Mouse (Mus musculus): Measurements from ENCODE around the gene Nipa2. TPM values are rescaled to one million over a fixed set of nuclear protein-coding genes. Genes with fewer than 3 reads are reported as not detected.
"Not testable (repeated sequence)": the region's sequence is repeated elsewhere in the genome, so short reads cannot be mapped to it uniquely, and the experiment has no call there.

Nipa2 gene
- polyA plus RNA-seq, 1 experiment from 2014 or later, result 43.4 TPM

DNA sequence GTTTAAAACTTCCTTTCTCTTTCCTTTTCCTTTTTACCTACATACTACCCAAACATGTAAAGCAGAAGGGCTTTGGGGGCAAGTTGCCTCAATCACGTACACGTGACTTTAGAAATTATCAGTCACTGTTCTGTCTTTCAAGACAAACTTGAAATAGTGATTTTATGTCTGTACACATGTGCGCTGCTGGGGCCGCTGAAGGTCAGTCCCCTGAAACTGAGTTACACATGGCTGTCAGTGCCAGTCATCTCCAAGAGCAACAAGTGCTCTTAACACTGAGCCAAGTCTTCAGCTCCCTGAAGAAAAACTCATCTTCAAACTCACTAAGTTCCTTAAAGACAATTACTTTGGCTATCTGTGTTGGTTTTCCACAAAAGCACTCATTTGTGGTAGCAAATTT is 4.4 kb downstream of the Nipa2 start:
- Histone ChIP-seq H3K27me3 (ENCODE audit: insufficient read depth, low read length) (no peaks in the 10 kb centered on the region), H3K9ac (ENCODE audit: low read depth, low read length) (no peak overlapping the region), H3K36me3 (ENCODE audit: insufficient read depth, low read length) (0 out of 2 replicates have a peak, but pooled peaks cover 7% of the 10 kb centered on the region), H3K27ac (no peak overlapping the region), H3K4me3 (replicated peaks; ENCODE audit: low read depth, low read length) (no peak overlapping the region), H3K4me1 (replicated peaks; ENCODE audit: insufficient read depth, low read length) (no peaks in the 10 kb centered on the region), H3K9me3 (replicated peaks; ENCODE audit: low read length) (no peaks in the 10 kb centered on the region), H3K4me2 (ENCODE audit: low read length) (no peak overlapping the region)
- DNase-seq (ENCODE audit: low spot score) (no peak), ATAC-seq (replicated peaks; ENCODE audit: low FRiP score, low read depth) (no peak)
- TF ChIP-seq CTCF (IDR thresholded peaks at IDR 0.05; ENCODE audit: low read depth), result no peak
- 93% methylated on average over 4 of the region's 4 CpGs for WGBS

DNA sequence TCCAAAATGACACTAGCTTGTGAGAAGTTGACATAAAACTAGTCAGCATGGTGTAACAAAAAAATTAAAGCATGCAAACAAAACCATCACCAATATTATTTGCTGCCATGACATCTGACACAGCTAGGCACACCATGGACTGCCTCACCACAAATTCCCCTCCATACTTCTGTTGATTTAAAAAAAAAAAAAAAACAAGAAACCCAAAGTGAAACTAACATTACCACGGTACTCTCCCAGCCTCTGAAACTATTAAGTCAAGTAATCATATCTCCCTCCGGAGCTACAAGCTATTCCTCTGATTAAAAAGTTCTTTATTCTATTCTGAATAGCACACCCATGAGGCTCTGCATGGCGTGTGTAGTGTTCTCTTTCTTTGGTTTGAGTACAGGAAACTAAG is 5.1 kb downstream of the Nipa2 start:
- no peaks in the 10 kb centered on the region for H3K4me1 ChIP-seq (replicated peaks; ENCODE audit: insufficient read depth, low read length)
- H3K9me3 ChIP-seq (replicated peaks; ENCODE audit: low read length), result no peaks in the 10 kb centered on the region
- TF ChIP-seq CTCF (IDR thresholded peaks at IDR 0.05; ENCODE audit: low read depth), result no peak
- H3K9ac ChIP-seq (ENCODE audit: low read depth, low read length), result no peak overlapping the region
- H3K27me3 ChIP-seq (ENCODE audit: insufficient read depth, low read length), result no peaks in the 10 kb centered on the region
- ATAC-seq (replicated peaks; ENCODE audit: low FRiP score, low read depth) (no peak), DNase-seq (ENCODE audit: low spot score) (no peak)
- H3K27ac ChIP-seq, result no peak overlapping the region
- WGBS, result 97% methylated on average over 3 of the region's 3 CpGs
- H3K36me3 ChIP-seq (ENCODE audit: insufficient read depth, low read length), result 0 out of 2 replicates have a peak, but pooled peaks cover 7% of the 10 kb centered on the region
- no peak overlapping the region for H3K4me3 ChIP-seq (replicated peaks; ENCODE audit: low read depth, low read length)
- no peak overlapping the region for H3K4me2 ChIP-seq (ENCODE audit: low read length)

DNA sequence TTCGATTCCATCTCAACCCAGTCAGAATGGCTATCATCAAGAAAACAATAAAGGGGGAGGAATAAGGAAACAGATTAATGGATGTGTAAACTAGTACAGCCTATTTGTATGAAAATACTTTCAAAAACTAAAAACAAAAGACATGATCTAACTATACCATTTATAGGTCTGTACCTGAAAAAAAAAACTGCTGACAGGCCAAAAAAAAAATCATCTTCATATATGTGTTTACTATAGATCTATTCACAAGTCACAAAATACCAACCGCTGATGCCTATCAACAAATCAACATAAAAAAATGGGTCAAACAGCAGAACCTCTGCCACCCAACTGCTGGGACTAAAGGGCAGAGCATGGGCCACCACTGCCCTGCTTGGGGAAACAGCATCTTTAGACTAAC is 6.2 kb downstream of the Nipa2 start:
- 98% methylated on average over 2 of the region's 2 CpGs for WGBS
- Histone ChIP-seq H3K9me3 (replicated peaks; ENCODE audit: low read length) (no peaks in the 10 kb centered on the region), H3K4me3 (replicated peaks; ENCODE audit: low read depth, low read length) (no peak overlapping the region), H3K4me2 (ENCODE audit: low read length) (no peak overlapping the region), H3K27me3 (ENCODE audit: insufficient read depth, low read length) (no peaks in the 10 kb centered on the region), H3K36me3 (ENCODE audit: insufficient read depth, low read length) (0 out of 2 replicates have a peak, but pooled peaks cover 7% of the 10 kb centered on the region), H3K4me1 (replicated peaks; ENCODE audit: insufficient read depth, low read length) (no peaks in the 10 kb centered on the region), H3K9ac (ENCODE audit: low read depth, low read length) (no peak overlapping the region), H3K27ac (no peak overlapping the region)
- ATAC-seq (replicated peaks; ENCODE audit: low FRiP score, low read depth) (no peak), DNase-seq (ENCODE audit: low spot score) (no peak)
- no peak for TF ChIP-seq CTCF (IDR thresholded peaks at IDR 0.05; ENCODE audit: low read depth)

DNA sequence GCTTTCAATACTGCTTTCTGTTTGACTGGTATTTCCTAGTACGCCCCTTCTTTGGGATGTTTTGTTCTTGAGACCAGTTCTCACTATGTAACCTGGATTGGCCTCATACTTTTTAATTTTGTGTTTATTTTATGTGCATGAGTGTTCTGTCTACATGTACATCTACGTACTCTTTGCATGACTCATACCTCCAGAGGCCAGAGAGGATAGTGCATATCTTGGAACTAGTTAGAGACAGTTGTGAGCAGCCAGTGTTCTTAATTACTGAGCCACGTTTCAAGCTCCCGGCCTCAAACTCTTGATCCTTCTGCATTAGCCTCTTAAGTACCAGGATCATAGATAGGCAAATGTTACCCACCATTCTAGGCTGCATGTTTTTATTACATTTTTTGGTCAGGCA is 23.9 kb downstream of the Nipa2 start:
- DNase-seq (ENCODE audit: low spot score), result no peak
- 88% methylated on average over 4 of the region's 4 CpGs for WGBS

DNA sequence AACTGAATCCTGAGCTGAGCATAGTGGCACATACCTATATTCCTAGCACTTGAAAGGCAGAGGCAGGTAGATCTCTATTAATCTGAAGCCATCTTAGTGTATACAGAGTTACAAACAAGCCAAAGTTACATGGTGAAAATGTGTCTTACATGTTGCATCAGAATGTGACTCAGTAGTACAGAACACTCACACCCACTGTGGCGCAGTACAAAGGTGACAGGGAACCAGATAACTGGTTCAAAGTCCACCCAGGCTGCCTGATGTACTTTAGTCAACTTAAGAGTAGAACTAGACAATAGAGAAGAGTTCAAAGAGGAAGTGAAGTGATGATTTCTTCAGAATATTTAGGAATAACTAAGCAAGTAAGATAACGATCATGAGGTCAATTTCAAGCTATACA is 27.3 kb downstream of the Nipa2 start:
- no peak overlapping the region for H3K4me3 ChIP-seq (replicated peaks; ENCODE audit: low read depth, low read length)
- no peak for TF ChIP-seq CTCF (IDR thresholded peaks at IDR 0.05; ENCODE audit: low read depth)
- ATAC-seq (replicated peaks; ENCODE audit: low FRiP score, low read depth), result no peak
- H3K4me1 ChIP-seq (replicated peaks; ENCODE audit: insufficient read depth, low read length), result no peaks in the 10 kb centered on the region
- no peak overlapping the region for H3K9ac ChIP-seq (ENCODE audit: low read depth, low read length)
- peaks cover 11% of the 10 kb centered on the region; the same call in 1 of the 2 replicates for H3K36me3 ChIP-seq (ENCODE audit: insufficient read depth, low read length)
- H3K27me3 ChIP-seq (ENCODE audit: insufficient read depth, low read length), result no peaks in the 10 kb centered on the region
- H3K4me2 ChIP-seq (ENCODE audit: low read length), result no peak overlapping the region
- no peak for DNase-seq (ENCODE audit: low spot score)
- H3K27ac ChIP-seq, result no peak overlapping the region
- WGBS, result 94% methylated on average over 2 of the region's 2 CpGs
- no peaks in the 10 kb centered on the region for H3K9me3 ChIP-seq (replicated peaks; ENCODE audit: low read length)

More for the DNA sequence above, 23.9 kb downstream of the Nipa2 start:
- Histone ChIP-seq H3K36me3 (ENCODE audit: insufficient read depth, low read length) (0 out of 2 replicates have a peak, but pooled peaks cover 6% of the 10 kb centered on the region), H3K9ac (ENCODE audit: low read depth, low read length) (no peak overlapping the region), H3K9me3 (replicated peaks; ENCODE audit: low read length) (no peaks in the 10 kb centered on the region), H3K4me1 (replicated peaks; ENCODE audit: insufficient read depth, low read length) (no peaks in the 10 kb centered on the region), H3K27me3 (ENCODE audit: insufficient read depth, low read length) (no peaks in the 10 kb centered on the region), H3K4me2 (ENCODE audit: low read length) (no peak overlapping the region), H3K27ac (no peak overlapping the region), H3K4me3 (replicated peaks; ENCODE audit: low read depth, low read length) (no peak overlapping the region)
- TF ChIP-seq CTCF (IDR thresholded peaks at IDR 0.05; ENCODE audit: low read depth), result no peak
- no peak for ATAC-seq (replicated peaks; ENCODE audit: low FRiP score, low read depth)

DNA sequence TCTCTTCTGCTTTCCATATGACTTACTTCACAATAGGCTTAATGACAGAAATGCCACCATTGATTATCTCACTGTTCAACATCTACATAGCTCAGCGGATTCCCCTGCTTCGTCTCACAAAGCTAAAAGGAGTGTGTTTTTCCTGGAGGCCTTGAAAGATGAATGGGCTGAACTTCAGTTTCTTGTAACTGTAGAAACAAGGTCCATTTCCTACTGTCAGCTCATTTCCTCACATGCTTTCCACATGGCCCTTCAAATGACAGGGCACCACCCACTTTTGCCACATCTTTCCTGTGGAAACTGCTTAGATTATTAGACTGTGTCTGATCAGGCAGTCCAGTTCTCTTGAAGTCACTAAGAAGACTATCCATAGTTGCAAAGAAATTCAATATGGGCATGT is 33.6 kb downstream of the Nipa2 start:
- Histone ChIP-seq H3K4me2 (ENCODE audit: low read length) (no peak overlapping the region), H3K27me3 (ENCODE audit: insufficient read depth, low read length) (no peaks in the 10 kb centered on the region), H3K9ac (ENCODE audit: low read depth, low read length) (no peak overlapping the region), H3K9me3 (replicated peaks; ENCODE audit: low read length) (no peaks in the 10 kb centered on the region), H3K4me3 (replicated peaks; ENCODE audit: low read depth, low read length) (no peak overlapping the region), H3K36me3 (ENCODE audit: insufficient read depth, low read length) (peaks cover 30% of the 10 kb centered on the region), H3K27ac (no peak overlapping the region), H3K4me1 (replicated peaks; ENCODE audit: insufficient read depth, low read length) (no peaks in the 10 kb centered on the region)
- no peak for TF ChIP-seq CTCF (IDR thresholded peaks at IDR 0.05; ENCODE audit: low read depth)
- DNase-seq (ENCODE audit: low spot score), result peak; percentile 19
- ATAC-seq (replicated peaks; ENCODE audit: low FRiP score, low read depth), result no peak
- WGBS, result 63% methylated on average over 2 of the region's 2 CpGs

DNA sequence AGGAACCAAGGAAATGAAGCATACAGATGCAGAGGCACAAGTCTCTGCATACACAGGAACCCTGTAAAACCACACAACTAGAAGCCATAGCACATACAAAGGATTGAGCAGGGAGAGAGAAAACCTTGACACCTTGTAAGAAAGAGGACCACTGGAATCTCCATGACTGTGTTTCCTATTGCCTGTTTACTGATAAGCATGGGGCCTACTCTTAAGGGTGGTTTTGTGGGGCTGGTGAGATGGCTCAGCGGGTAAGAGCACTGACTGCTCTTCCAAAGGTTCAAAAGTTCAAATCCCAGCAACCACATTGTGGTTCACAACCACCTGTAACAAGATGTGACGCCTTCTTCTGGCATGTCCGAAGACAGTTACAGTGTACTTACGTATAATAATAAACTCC is 35.0 kb downstream of the Nipa2 start:
- no peak for TF ChIP-seq CTCF (IDR thresholded peaks at IDR 0.05; ENCODE audit: low read depth)
- H3K36me3 ChIP-seq (ENCODE audit: insufficient read depth, low read length), result peaks cover 40% of the 10 kb centered on the region
- 95% methylated on average over 4 of the region's 4 CpGs for WGBS

DNA sequence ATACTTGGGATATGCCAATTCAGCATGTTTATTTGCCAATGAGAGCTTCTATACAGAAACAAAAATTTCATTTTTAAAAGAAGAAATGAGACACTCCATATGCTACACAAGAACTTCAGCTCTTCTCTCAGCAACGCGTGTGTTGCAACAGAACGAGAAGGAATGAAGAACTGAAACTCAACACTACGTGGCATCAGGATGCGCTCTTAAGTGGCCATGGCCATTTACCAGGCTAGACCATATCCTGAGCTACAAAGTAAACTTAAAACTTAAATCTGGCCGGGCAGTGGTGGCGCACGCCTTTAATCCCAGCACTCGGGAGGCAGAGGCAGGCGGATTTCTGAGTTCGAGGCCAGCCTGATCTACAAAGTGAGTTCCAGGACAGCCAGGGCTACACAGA is 43.9 kb downstream of the Nipa2 start:
- not testable (repeated sequence) for H3K4me3 ChIP-seq (replicated peaks; ENCODE audit: low read depth, low read length); DNase-seq (ENCODE audit: low spot score); H3K9ac ChIP-seq (ENCODE audit: low read depth, low read length); H3K4me2 ChIP-seq (ENCODE audit: low read length); H3K4me1 ChIP-seq (replicated peaks; ENCODE audit: insufficient read depth, low read length); H3K27me3 ChIP-seq (ENCODE audit: insufficient read depth, low read length); ATAC-seq (replicated peaks; ENCODE audit: low FRiP score, low read depth); H3K9me3 ChIP-seq (replicated peaks; ENCODE audit: low read length); H3K27ac ChIP-seq
- 94% methylated on average over 11 of the region's 11 CpGs for WGBS
- H3K36me3 ChIP-seq (ENCODE audit: insufficient read depth, low read length), result peaks cover 50% of the 10 kb centered on the region

More for the DNA sequence above, 35.0 kb downstream of the Nipa2 start:
- no peak for DNase-seq (ENCODE audit: low spot score)
- Histone ChIP-seq H3K4me3 (replicated peaks; ENCODE audit: low read depth, low read length) (no peak overlapping the region), H3K4me1 (replicated peaks; ENCODE audit: insufficient read depth, low read length) (no peaks in the 10 kb centered on the region), H3K27me3 (ENCODE audit: insufficient read depth, low read length) (no peaks in the 10 kb centered on the region), H3K9ac (ENCODE audit: low read depth, low read length) (no peak overlapping the region), H3K27ac (no peak overlapping the region), H3K9me3 (replicated peaks; ENCODE audit: low read length) (no peaks in the 10 kb centered on the region), H3K4me2 (ENCODE audit: low read length) (no peak overlapping the region)
- ATAC-seq (replicated peaks; ENCODE audit: low FRiP score, low read depth), result no peak

Measured in kidney, postnatal 0 days (tissue).